Mouse (Mus musculus) MEL (cell line): ENCODE data around the gene Cpsf6. TPM values are rescaled to one million over a fixed set of nuclear protein-coding genes. Genes with fewer than 3 reads are reported as not detected.

ENCODE experiments used
- DNase-seq: peaks from one replicate; pipeline ENCODE4 v3.0.0; 2011; ENCODE audit warnings: low read depth, low spot score
- H3K27ac ChIP-seq: 2 replicates; pipeline ENCODE4 v1.5.1; 2012; ENCODE audit warnings: low read depth, mild to moderate bottlenecking, control low read depth, low read length, moderate library complexity; ENCODE audit not compliant: control insufficient read depth
- H3K27me3 ChIP-seq, 2 experiments: fragments of 150-350 bp in 1 of 2; sonication (generic) in 1 of 2; 2 replicates each; pipeline ENCODE4 v1.6.1; 2012; ENCODE audit warnings: low read length in 2 of 2, mild to moderate bottlenecking in 2 of 2, improper control_type of control experiment in 1 of 2, moderate library complexity in 1 of 2; ENCODE audit not compliant: insufficient read depth in 2 of 2, control insufficient read depth in 1 of 2
- H3K36me3 ChIP-seq, 2 experiments: 2 replicates each; pipeline ENCODE4 v1.6.1; 2012 to 2014; ENCODE audit warnings: low read length in 2 of 2, improper control_type of control experiment in 1 of 2, inconsistent platforms in 1 of 2, mild to moderate bottlenecking in 1 of 2; ENCODE audit not compliant: insufficient read depth in 2 of 2, control insufficient read depth in 1 of 2
- H3K4me1 ChIP-seq, 2 experiments: fragments of 150-350 bp in 1 of 2; sonication (generic) in 1 of 2; 2 replicates each; pipeline ENCODE4 v1.6.1; 2012; ENCODE audit warnings: low read length in 2 of 2, improper control_type of control experiment in 1 of 2, mild to moderate bottlenecking in 1 of 2; ENCODE audit not compliant: insufficient read depth in 2 of 2, control insufficient read depth in 1 of 2
- H3K4me3 ChIP-seq, 2 experiments: fragments of 150-350 bp in 1 of 2; sonication (generic) in 1 of 2; 2 replicates each; pipeline ENCODE4 v1.5.1; 2012; ENCODE audit warnings: low read depth in 2 of 2, low read length in 2 of 2, mild to moderate bottlenecking in 2 of 2, moderate library complexity in 2 of 2, control low read depth in 1 of 2, improper control_type of control experiment in 1 of 2; ENCODE audit not compliant: control insufficient read depth in 1 of 2, insufficient read depth in 1 of 2
- H3K79me2 ChIP-seq: 2 replicates; pipeline ENCODE4 v1.6.1; 2012; ENCODE audit warnings: mild to moderate bottlenecking, low read length, moderate library complexity; ENCODE audit not compliant: control insufficient read depth, poor library complexity, insufficient read depth
- H3K9ac ChIP-seq: 2 replicates; pipeline ENCODE4 v1.6.1; 2012; ENCODE audit warnings: low read depth, mild to moderate bottlenecking, control low read depth, low read length, moderate library complexity; ENCODE audit not compliant: control insufficient read depth, poor library complexity, severe bottlenecking
- H3K9me3 ChIP-seq: fragments of 150-350 bp; sonication (generic); replicated peaks from 2 replicates; pipeline ENCODE4 v1.6.1; 2012; ENCODE audit warnings: mild to moderate bottlenecking, low read length, improper control_type of control experiment, moderate library complexity; ENCODE audit not compliant: insufficient read depth
- CHD1 ChIP-seq: IDR thresholded peaks from 2 replicates; pipeline ENCODE4 v1.6.1; 2012; ENCODE audit warnings: low read depth, mild to moderate bottlenecking, inconsistent platforms, low read length, improper control_type of control experiment
- CHD2 ChIP-seq: IDR thresholded peaks from 2 replicates; pipeline ENCODE4 v1.6.1; 2011; ENCODE audit warnings: low read length, improper control_type of control experiment
- CTCF ChIP-seq, 3 experiments: IDR thresholded peaks in 2 of 3; conservative IDR thresholded peaks in 1 of 3; 2 replicates each; pipeline ENCODE4 v1.5.1; 2011 to 2012; ENCODE audit warnings: low read length in 3 of 3, low read depth in 2 of 3, mild to moderate bottlenecking in 2 of 3, improper control_type of control experiment in 1 of 3, inconsistent platforms in 1 of 3, mixed read lengths in 1 of 3, moderate library complexity in 1 of 3; ENCODE audit not compliant: control insufficient read depth in 1 of 3, insufficient read depth in 1 of 3, poor library complexity in 1 of 3, severe bottlenecking in 1 of 3
- E2F4 ChIP-seq: IDR thresholded peaks from 2 replicates; pipeline ENCODE4 v1.6.1; 2011; ENCODE audit warnings: low read depth, low read length, improper control_type of control experiment, borderline replicate concordance
- GATA1 ChIP-seq: IDR thresholded peaks from 2 replicates; pipeline ENCODE4 v1.6.1; 2011; ENCODE audit warnings: low read depth, low read length, improper control_type of control experiment
- JUND ChIP-seq: IDR thresholded peaks from 2 replicates; pipeline ENCODE4 v1.6.1; 2011; ENCODE audit warnings: low read depth, mild to moderate bottlenecking, improper control_type of control experiment, low read length
- KAT2A ChIP-seq: conservative IDR thresholded peaks from 2 replicates; pipeline ENCODE4 v1.6.1; 2012; ENCODE audit warnings: low read depth, low read length, improper control_type of control experiment, inconsistent platforms
- MAZ ChIP-seq: IDR thresholded peaks from 2 replicates; pipeline ENCODE4 v1.6.1; 2012; ENCODE audit warnings: low read depth, mild to moderate bottlenecking, inconsistent platforms, low read length, improper control_type of control experiment
- MEF2A ChIP-seq: IDR thresholded peaks from 2 replicates; pipeline ENCODE4 v1.6.1; 2014; ENCODE audit warnings: low read depth, mild to moderate bottlenecking, inconsistent platforms, low read length, improper control_type of control experiment; ENCODE audit not compliant: poor library complexity, insufficient replicate concordance, severe bottlenecking; ENCODE audit errors: extremely low read depth
- MXI1 ChIP-seq: IDR thresholded peaks from 2 replicates; pipeline ENCODE4 v1.6.1; 2011; ENCODE audit warnings: mild to moderate bottlenecking, low read depth, low read length, improper control_type of control experiment
- POLR2A ChIP-seq, 2 experiments: IDR thresholded peaks; 2 replicates each; pipeline ENCODE4 v1.6.1; 2011 to 2012; ENCODE audit warnings: low read length in 2 of 2, mild to moderate bottlenecking in 2 of 2, control low read depth in 1 of 2, improper control_type of control experiment in 1 of 2, low read depth in 1 of 2, moderate library complexity in 1 of 2; ENCODE audit not compliant: control insufficient read depth in 1 of 2, insufficient read depth in 1 of 2, poor library complexity in 1 of 2
- POLR2AphosphoS2 ChIP-seq: IDR thresholded peaks from 2 replicates; pipeline ENCODE4 v1.6.1; 2011; ENCODE audit warnings: low read length, improper control_type of control experiment
- RAD21 ChIP-seq: IDR thresholded peaks from 2 replicates; pipeline ENCODE4 v1.6.1; 2011; ENCODE audit warnings: mild to moderate bottlenecking, low read depth, low read length, improper control_type of control experiment
- RCOR1 ChIP-seq: IDR thresholded peaks from 2 replicates; pipeline ENCODE4 v1.6.1; 2012; ENCODE audit warnings: low read depth, mild to moderate bottlenecking, inconsistent platforms, low read length, improper control_type of control experiment
- TAL1 ChIP-seq: IDR thresholded peaks from 2 replicates; pipeline ENCODE4 v1.6.1; 2012; ENCODE audit warnings: mild to moderate bottlenecking, inconsistent platforms, low read length, moderate library complexity, mixed read lengths
- TBP ChIP-seq: IDR thresholded peaks from 2 replicates; pipeline ENCODE4 v1.8.0; 2011; ENCODE audit warnings: low read depth, low read length, improper control_type of control experiment
- USF2 ChIP-seq, 2 experiments: IDR thresholded peaks; 2 replicates each; pipeline ENCODE4 v1.6.1; 2011 to 2012; ENCODE audit warnings: improper control_type of control experiment in 2 of 2, low read length in 2 of 2, borderline replicate concordance in 1 of 2, inconsistent platforms in 1 of 2, low read depth in 1 of 2, mild to moderate bottlenecking in 1 of 2; ENCODE audit not compliant: insufficient read depth in 1 of 2
- ZC3H11A ChIP-seq: IDR thresholded peaks from 2 replicates; pipeline ENCODE4 v1.6.1; 2012; ENCODE audit warnings: low read depth, mild to moderate bottlenecking, inconsistent platforms, low read length, improper control_type of control experiment
- ZMIZ1 ChIP-seq: IDR thresholded peaks from 2 replicates; pipeline ENCODE4 v1.6.1; 2012; ENCODE audit warnings: low read depth, mild to moderate bottlenecking, inconsistent platforms, low read length, improper control_type of control experiment, moderate library complexity
- ZNF384 ChIP-seq: IDR thresholded peaks from 2 replicates; pipeline ENCODE4 v1.6.1; 2012; ENCODE audit warnings: low read depth, mild to moderate bottlenecking, inconsistent platforms, low read length, improper control_type of control experiment
- polyA plus RNA-seq, 2 experiments: library from polyadenylated mRNA; stranded (reverse) in 1 of 2; unstranded in 1 of 2; fragments of >175 nt in 1 of 2; fragments of >200 nt in 1 of 2; gene quantifications; 2 replicates each; pipeline versions ENCODE4 v1.2.1 to v1.2.4; 2012; ENCODE audit warnings: low replicate concordance in 2 of 2, low read depth in 1 of 2; ENCODE audit not compliant: insufficient read length in 2 of 2, insufficient read depth in 1 of 2, missing spikeins in 1 of 2
- total RNA-seq: library from RNA; depleted of rRNA; stranded (reverse); fragments of 300-350 nt; gene quantifications from 2 replicates; pipeline ENCODE4 v1.2.3, GENCODE M21; 2012

Gene Cpsf6
- total and polyA plus RNA-seq, 3 experiments, result 85.7 to 88.2 TPM; not detected in 1

DNA sequence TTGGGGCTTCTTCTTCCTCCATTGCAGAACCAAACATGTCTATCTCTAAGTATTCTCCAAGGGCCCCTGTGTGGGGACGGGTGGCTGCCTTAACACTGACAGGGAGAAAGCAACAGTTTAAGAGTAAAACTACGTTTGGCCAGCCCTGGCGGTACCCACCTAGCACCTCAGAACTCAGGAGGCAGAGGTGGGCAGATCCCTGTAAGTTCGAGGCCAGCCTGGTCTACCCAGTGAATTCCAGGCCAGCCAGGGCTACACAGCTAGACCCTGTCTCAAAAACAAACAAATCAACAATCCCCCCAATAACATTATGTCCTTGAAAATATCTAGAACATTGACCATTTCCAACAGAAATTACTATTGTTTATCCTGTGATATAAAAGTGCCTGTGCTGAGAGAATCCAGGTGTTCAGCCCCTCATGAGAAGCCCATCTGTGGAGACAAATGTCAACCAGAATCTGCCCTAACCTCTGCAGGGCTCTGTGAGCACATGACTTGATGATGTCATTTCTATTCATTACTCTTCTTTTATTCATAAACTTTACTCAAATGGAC lies 28.0 kb upstream of the Cpsf6 start:
- no peaks in the 10 kb centered on the region for H3K79me2 ChIP-seq
- TF ChIP-seq KAT2A, result no peak
- TF ChIP-seq TBP, result no peak
- TF ChIP-seq MEF2A, result no peak
- TF ChIP-seq E2F4, result no peak
- TF ChIP-seq CTCF (IDR thresholded peaks at IDR 0.05 in 2 of 3, conservative IDR thresholded peaks at IDR 0.05 in 1 of 3; ENCODE audit: control insufficient read depth in 1 of 3, insufficient read depth in 1 of 3, low read depth in 2 of 3, low read length in 3 of 3, poor library complexity in 1 of 3, severe bottlenecking in 1 of 3), result no peak
- TF ChIP-seq POLR2AphosphoS2, result no peak
- no peak for TF ChIP-seq JUND
- no peak for TF ChIP-seq MAZ
- TF ChIP-seq GATA1, result no peak
- no peak for TF ChIP-seq POLR2A (IDR thresholded peaks at IDR 0.05; ENCODE audit: control insufficient read depth in 1 of 2, insufficient read depth in 1 of 2, low read depth in 1 of 2, low read length in 2 of 2, poor library complexity in 1 of 2)
- no peak for TF ChIP-seq CHD1
- no peak for TF ChIP-seq CHD2
- no peak for TF ChIP-seq ZC3H11A
- no peak for TF ChIP-seq ZNF384
- TF ChIP-seq USF2 (IDR thresholded peaks at IDR 0.05; ENCODE audit: borderline replicate concordance in 1 of 2, insufficient read depth in 1 of 2, low read depth in 1 of 2, low read length in 2 of 2), result no peak
- TF ChIP-seq ZMIZ1, result no peak
- TF ChIP-seq RCOR1, result no peak
- no peak for TF ChIP-seq RAD21
- TF ChIP-seq MXI1, result no peak
- TF ChIP-seq TAL1, result no peak
- TF ChIP-seq, all 39 proteins: peak for 0
- no peak for DNase-seq
- H3K27me3 ChIP-seq, result no peaks in the 10 kb centered on the region
- no peak overlapping the region for H3K4me3 ChIP-seq
- H3K9me3 ChIP-seq, result no peaks in the 10 kb centered on the region
- peaks cover 12 to 33% of the 10 kb centered on the region in 2 experiments for H3K4me1 ChIP-seq
- peaks cover 0 to 15% of the 10 kb centered on the region in 2 experiments; a peak in 2 of 4 replicates for H3K36me3 ChIP-seq
- no peak overlapping the region for H3K9ac ChIP-seq
- no peak overlapping the region for H3K27ac ChIP-seq
